Mouse (Mus musculus) kidney, adult 2 months (tissue): ENCODE measurements around the gene Spatc1l.

Source experiments
- CTCF ChIP-seq: fragments of 200-500 bp; conservative IDR thresholded peaks from 2 replicates; pipeline ENCODE4 v1.5.1; 2011; ENCODE audit warnings: low read depth, mild to moderate bottlenecking, control low read depth, low read length, moderate library complexity, mixed read lengths; ENCODE audit not compliant: insufficient read depth, insufficient read length
- POLR2A ChIP-seq: fragments of 200-500 bp; IDR thresholded peaks from one replicate; pipeline ENCODE4 v1.6.1; 2011; ENCODE audit warnings: low read depth, low read length, control low read depth

GRCm38 (mm10) chr10:76596338-76596737 is 34.3 kb downstream of the Spatc1l start:
- TF ChIP-seq POLR2A (no peak), CTCF (no peak)
